Mouse (Mus musculus): Measurements from ENCODE around the gene Dusp7. TPM values are rescaled to one million over a fixed set of nuclear protein-coding genes. Genes with fewer than 3 reads are reported as not detected.
A peak's percentile ranks its signal among the peaks of the same experiment; 100 is the strongest.

Gene Dusp7
- polyA plus RNA-seq (2015; fragmentation: Nextera tagmentation; extraction: Ambion mirVana), result 15.7 and 16.1 TPM in 2 replicates

DNA sequence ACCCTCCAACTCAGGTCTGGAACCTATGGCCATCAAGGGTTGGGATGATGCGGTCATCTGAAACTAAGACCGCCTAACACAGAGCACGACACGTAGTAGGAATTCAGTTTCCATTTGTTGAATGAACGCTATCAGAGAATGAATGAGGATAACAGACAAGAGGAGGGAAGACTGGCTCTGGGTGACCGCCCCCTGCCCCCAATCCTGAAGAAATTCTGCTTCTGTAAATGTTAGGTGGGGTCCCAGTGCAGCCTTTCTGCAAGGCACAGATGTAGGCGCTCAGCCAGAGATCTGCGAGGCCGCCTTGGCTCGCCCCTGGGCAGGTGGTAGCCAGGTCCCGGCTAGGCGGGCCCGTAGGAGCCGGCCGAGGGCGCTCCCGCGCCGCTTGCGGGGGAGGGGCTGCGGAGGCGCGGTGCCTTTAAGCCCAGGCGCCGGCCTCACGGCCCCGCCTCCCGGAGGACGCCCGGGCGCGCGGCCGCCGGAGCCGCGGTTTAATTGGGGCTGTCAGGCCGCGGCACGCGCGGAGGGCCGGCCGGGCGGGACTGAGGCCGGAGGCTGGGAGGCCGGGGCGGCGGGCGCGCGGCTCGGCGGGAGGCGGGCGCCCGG is at the start of gene Dusp7:
Gene Dusp7, plus strand, starts transcription at position 521 of the 606 bp plus-strand sequence.
- WGBS, result 1% methylated on average over 47 of the region's 57 CpGs

GRCm38 (mm10) chr9:106319095-106319494 is 49.3 kb upstream of the Dusp7 start:
- no peaks in the 10 kb centered on the region for H3K9me3 ChIP-seq
- no peak overlapping the region for H3K4me2 ChIP-seq
- H3K27ac ChIP-seq, result no peak overlapping the region
- 58% methylated on average over 2 of the region's 2 CpGs for WGBS
- H3K4me3 ChIP-seq, result no peak overlapping the region
- H3K4me1 ChIP-seq, result peaks cover 19% of the 10 kb centered on the region
- H3K27me3 ChIP-seq (replicated peaks), result no peaks in the 10 kb centered on the region
- no peak overlapping the region for H3K9ac ChIP-seq
- ATAC-seq (replicated peaks), result no peak
- H3K36me3 ChIP-seq (replicated peaks), result no peaks in the 10 kb centered on the region

More for the DNA sequence above, at the start of gene Dusp7:
- peak; percentile 80 for ATAC-seq (replicated peaks)
- Histone ChIP-seq H3K27me3 (replicated peaks) (0 out of 2 replicates have a peak, but pooled peaks cover 4% of the 10 kb centered on the region), H3K4me3 (peak within 1 kb of the TSS; percentile 92), H3K36me3 (replicated peaks) (peaks cover 7% of the 10 kb centered on the region; the same call in 1 of the 2 replicates), H3K9me3 (no peaks in the 10 kb centered on the region), H3K4me2 (peak within 1 kb of the TSS; percentile 93), H3K9ac (peak within 1 kb of the TSS; percentile 79), H3K4me1 (peaks cover 39% of the 10 kb centered on the region), H3K27ac (peak within 1 kb of the TSS; percentile 97)

DNA sequence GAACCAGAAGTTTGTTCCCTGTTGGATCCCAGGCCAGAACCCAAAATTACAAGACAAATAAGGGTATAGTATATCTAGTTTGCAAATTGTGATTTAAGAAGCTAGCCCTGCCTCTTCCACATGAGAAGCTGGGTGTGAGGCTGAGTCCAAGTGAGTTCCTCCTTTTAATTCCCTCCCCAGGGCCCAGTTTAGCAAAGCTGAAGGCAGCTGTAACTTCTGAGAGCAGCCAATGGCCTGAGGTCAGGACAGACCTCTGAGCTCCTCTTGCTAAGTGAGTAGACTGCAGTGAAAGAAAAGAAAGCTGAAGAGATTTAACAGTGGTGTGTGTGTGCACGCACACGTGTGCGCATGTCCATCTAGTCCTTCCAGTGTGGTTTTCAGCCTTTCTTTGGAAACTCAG is 45.9 kb upstream of the Dusp7 start:
- peaks cover 23% of the 10 kb centered on the region for H3K4me1 ChIP-seq
- no peak overlapping the region for H3K9ac ChIP-seq
- H3K9me3 ChIP-seq, result no peaks in the 10 kb centered on the region
- no peaks in the 10 kb centered on the region for H3K36me3 ChIP-seq (replicated peaks)
- no peaks in the 10 kb centered on the region for H3K27me3 ChIP-seq (replicated peaks)
- WGBS, result 66% methylated on average over 3 of the region's 3 CpGs
- no peak overlapping the region for H3K4me2 ChIP-seq
- no peak for ATAC-seq (replicated peaks)
- H3K27ac ChIP-seq, result peak overlapping the region; percentile 10; the same call in 1 of the 2 replicates
- no peak overlapping the region for H3K4me3 ChIP-seq

DNA sequence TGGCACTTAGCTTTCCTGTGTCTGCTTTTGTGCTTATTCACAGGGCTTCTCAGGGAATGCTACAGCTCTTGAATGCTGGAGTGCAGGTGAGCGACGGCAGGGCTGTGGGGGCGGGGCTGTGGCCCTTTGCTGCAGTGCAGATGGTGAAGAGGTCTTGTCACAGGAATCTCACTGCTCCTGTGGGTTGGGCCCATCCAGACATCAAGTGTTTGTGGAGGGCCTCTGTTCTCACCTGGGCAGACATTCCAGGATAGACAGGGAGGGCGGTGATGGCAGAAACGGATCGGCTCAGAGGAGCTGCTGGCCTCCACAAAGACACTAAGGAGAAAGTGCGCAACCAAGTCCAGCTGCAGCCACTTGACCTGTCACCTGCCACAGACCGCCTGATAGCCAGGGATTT is 42.2 kb upstream of the Dusp7 start:
- Histone ChIP-seq H3K4me1 (peaks cover 16% of the 10 kb centered on the region), H3K36me3 (replicated peaks) (no peaks in the 10 kb centered on the region), H3K4me3 (no peak overlapping the region), H3K9me3 (no peaks in the 10 kb centered on the region), H3K4me2 (no peak overlapping the region), H3K27ac (no peak overlapping the region; the same call in 1 of the 2 replicates), H3K27me3 (replicated peaks) (no peaks in the 10 kb centered on the region), H3K9ac (no peak overlapping the region)
- no peak for ATAC-seq (replicated peaks)
- 75% methylated on average over 8 of the region's 8 CpGs for WGBS

- Histone ChIP-seq H3K9me3 (no peaks in the 10 kb centered on the region), H3K36me3 (replicated peaks) (no peaks in the 10 kb centered on the region), H3K4me1 (peaks cover 16% of the 10 kb centered on the region), H3K9ac (no peak overlapping the region), H3K4me2 (no peak overlapping the region), H3K4me3 (no peak overlapping the region), H3K27me3 (replicated peaks) (no peaks in the 10 kb centered on the region), H3K27ac (no peak overlapping the region)
- ATAC-seq (replicated peaks), result peak; percentile 63; the same call in 1 of the 2 replicates
- 61% methylated on average over 8 of the region's 8 CpGs for WGBS
Observed at GRCm38 (mm10) chr9:106327125-106327809, 41.2 kb upstream of the Dusp7 start.

- H3K27ac ChIP-seq, result no peak overlapping the region
- no peaks in the 10 kb centered on the region for H3K27me3 ChIP-seq (replicated peaks)
- ATAC-seq (replicated peaks), result no peak
- no peaks in the 10 kb centered on the region for H3K36me3 ChIP-seq (replicated peaks)
- no peak overlapping the region for H3K4me2 ChIP-seq
- no peaks in the 10 kb centered on the region for H3K9me3 ChIP-seq
- WGBS, result 84% methylated on average over 7 of the region's 7 CpGs
- H3K4me1 ChIP-seq, result peaks cover 9% of the 10 kb centered on the region
- no peak overlapping the region for H3K9ac ChIP-seq
- no peak overlapping the region for H3K4me3 ChIP-seq
Observed at GRCm38 (mm10) chr9:106328068-106328610, 40.3 kb upstream of the Dusp7 start.

DNA sequence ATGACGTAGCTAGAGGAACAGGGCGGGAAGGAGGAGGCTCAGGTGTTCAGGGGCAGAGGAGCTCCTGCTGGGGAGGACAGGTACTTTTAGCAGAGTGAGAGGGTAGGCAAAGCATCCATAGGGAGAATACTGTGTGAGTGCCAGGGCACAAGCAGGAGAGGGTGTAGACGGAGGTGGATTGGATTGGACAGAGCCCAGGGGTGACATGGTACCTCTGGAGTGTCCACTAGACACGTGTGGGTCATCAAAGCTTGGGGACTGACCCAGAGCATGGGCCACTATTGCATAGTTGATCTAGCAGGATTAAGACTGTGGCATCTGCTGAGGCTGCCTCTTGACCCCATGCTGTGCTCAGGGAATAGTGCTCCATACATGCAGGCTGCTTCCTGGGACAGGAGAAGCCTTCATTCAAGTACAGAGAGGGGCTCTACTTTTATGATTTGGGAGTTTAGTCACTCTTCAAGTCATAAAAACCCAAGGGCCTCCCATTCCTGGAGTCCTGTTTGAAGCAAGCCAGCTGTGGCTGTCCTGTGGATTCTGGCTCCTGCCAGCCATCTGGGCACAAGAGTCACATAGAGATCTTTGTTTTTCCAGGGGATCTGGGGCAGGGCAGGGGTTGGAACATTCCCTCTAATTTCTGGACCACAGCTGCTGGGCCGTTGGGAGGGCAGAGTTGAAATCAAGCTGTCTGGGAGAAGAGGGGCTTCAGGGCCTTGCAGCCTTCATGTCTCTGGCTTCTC is 39.5 kb upstream of the Dusp7 start:
- Histone ChIP-seq H3K4me2 (no peak overlapping the region), H3K9me3 (no peaks in the 10 kb centered on the region), H3K4me1 (peaks cover 7% of the 10 kb centered on the region), H3K9ac (no peak overlapping the region), H3K4me3 (no peak overlapping the region), H3K36me3 (replicated peaks) (no peaks in the 10 kb centered on the region), H3K27ac (no peak overlapping the region), H3K27me3 (replicated peaks) (no peaks in the 10 kb centered on the region)
- 80% methylated on average over 5 of the region's 5 CpGs for WGBS
- no peak for ATAC-seq (replicated peaks)

- 77% methylated on average over 3 of the region's 3 CpGs for WGBS
- no peak overlapping the region for H3K4me2 ChIP-seq
- H3K27me3 ChIP-seq (replicated peaks), result no peaks in the 10 kb centered on the region
- no peak overlapping the region for H3K4me3 ChIP-seq
- H3K4me1 ChIP-seq, result peaks cover 5% of the 10 kb centered on the region
- ATAC-seq (replicated peaks), result no peak
- H3K9me3 ChIP-seq, result no peaks in the 10 kb centered on the region
- H3K27ac ChIP-seq, result no peak overlapping the region
- H3K36me3 ChIP-seq (replicated peaks), result no peaks in the 10 kb centered on the region
- H3K9ac ChIP-seq, result no peak overlapping the region
Observed at GRCm38 (mm10) chr9:106332746-106333145, 35.7 kb upstream of the Dusp7 start.

DNA sequence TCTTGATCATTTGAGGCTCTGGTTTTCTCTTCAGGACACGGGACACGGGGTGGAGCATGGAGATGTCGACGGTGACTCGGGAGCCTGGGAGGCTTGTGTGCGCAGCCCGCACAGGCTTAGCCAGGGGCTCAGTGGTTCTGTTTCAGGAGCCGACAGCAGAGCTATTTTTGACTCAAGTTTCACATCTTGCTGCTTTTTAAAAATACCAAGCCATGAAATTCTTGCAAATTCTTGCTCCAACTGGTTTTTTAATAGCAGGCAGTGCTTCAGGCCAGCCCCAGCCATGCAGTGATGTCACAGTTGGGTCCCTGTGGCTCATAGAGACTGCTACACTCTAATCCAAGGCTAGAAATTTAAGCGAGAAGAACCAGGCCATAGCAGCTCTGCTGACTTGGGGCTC is 30.8 kb upstream of the Dusp7 start:
- Histone ChIP-seq H3K9me3 (no peaks in the 10 kb centered on the region), H3K27me3 (replicated peaks) (no peaks in the 10 kb centered on the region), H3K4me2 (no peak overlapping the region), H3K27ac (peak overlapping the region; percentile 66), H3K36me3 (replicated peaks) (no peaks in the 10 kb centered on the region), H3K9ac (no peak overlapping the region), H3K4me1 (peaks cover 22% of the 10 kb centered on the region), H3K4me3 (no peak overlapping the region)
- 78% methylated on average over 9 of the region's 9 CpGs for WGBS
- no peak for ATAC-seq (replicated peaks)

GRCm38 (mm10) chr9:106338462-106339172 is 29.8 kb upstream of the Dusp7 start:
- Histone ChIP-seq H3K9me3 (no peaks in the 10 kb centered on the region), H3K36me3 (replicated peaks) (no peaks in the 10 kb centered on the region), H3K4me3 (no peak overlapping the region), H3K27ac (peak overlapping the region; percentile 66), H3K4me1 (peaks cover 22% of the 10 kb centered on the region), H3K4me2 (0 out of 2 replicates have a peak overlapping the region, but pooled peaks have one; percentile 2), H3K9ac (no peak overlapping the region; the same call in 1 of the 2 replicates), H3K27me3 (replicated peaks) (no peaks in the 10 kb centered on the region)
- ATAC-seq (replicated peaks), result peak; percentile 78
- 6% methylated on average over 10 of the region's 10 CpGs for WGBS

- Histone ChIP-seq H3K36me3 (replicated peaks) (no peaks in the 10 kb centered on the region), H3K9ac (no peak overlapping the region; the same call in 1 of the 2 replicates), H3K9me3 (no peaks in the 10 kb centered on the region), H3K4me2 (0 out of 2 replicates have a peak overlapping the region, but pooled peaks have one; percentile 2), H3K27ac (peak overlapping the region; percentile 66), H3K4me1 (peaks cover 22% of the 10 kb centered on the region), H3K27me3 (replicated peaks) (no peaks in the 10 kb centered on the region), H3K4me3 (no peak overlapping the region)
- WGBS, result 38% methylated on average over 6 of the region's 6 CpGs
- ATAC-seq (replicated peaks), result 0 out of 2 replicates have a peak, but pooled peaks have one; percentile 6
Observed at GRCm38 (mm10) chr9:106339173-106339558, 29.3 kb upstream of the Dusp7 start.
